Mouse (Mus musculus) embryonic fibroblast, embryonic 13.5 days (primary cell): ENCODE data around the gene Ephx3.

ENCODE experiments used
- CTCF ChIP-seq: IDR thresholded peaks from 2 replicates; pipeline ENCODE4 v1.5.1; 2011; ENCODE audit warnings: mild to moderate bottlenecking, control low read depth, low read length, moderate library complexity, borderline replicate concordance; ENCODE audit not compliant: insufficient read depth
- POLR2A ChIP-seq: IDR thresholded peaks from 2 replicates; pipeline ENCODE4 v1.6.1; 2011; ENCODE audit warnings: low read depth, mild to moderate bottlenecking, control low read depth, low read length, moderate library complexity

GRCm38 (mm10) chr17:32207586-32208245 is 18.4 kb upstream of the Ephx3 start:
- TF ChIP-seq POLR2A (no peak), CTCF (no peak)
